Mouse (Mus musculus) heart, embryonic 13.5 days (tissue): ENCODE data around the gene Phf1. TPM values are rescaled to one million over a fixed set of nuclear protein-coding genes. Genes with fewer than 3 reads are reported as not detected.

ENCODE experiments used
- ATAC-seq: fragments of 200-750 bp; cut with Nextera tagmentation; 2 replicates; pipeline ENCODE4 v1.8.0; 2017; ENCODE audit warnings: moderate TSS enrichment; ENCODE audit not compliant: insufficient number of reproducible peaks, low FRiP score, low TSS enrichment; ENCODE audit errors: extremely low read depth
- H3K27ac ChIP-seq: fragments of 300-500 bp; sonication (generic); replicated peaks from 2 replicates; pipeline ENCODE4 v1.5.1; 2015; ENCODE audit warnings: moderate library complexity, mild to moderate bottlenecking, inconsistent platforms
- H3K27me3 ChIP-seq: fragments of 300-500 bp; sonication (generic); replicated peaks from 2 replicates; pipeline ENCODE4 v1.6.1; 2015; ENCODE audit warnings: mild to moderate bottlenecking, inconsistent platforms
- H3K36me3 ChIP-seq: fragments of 300-500 bp; sonication (generic); 2 replicates; pipeline ENCODE4 v1.6.1; 2015; ENCODE audit warnings: mild to moderate bottlenecking, inconsistent platforms
- H3K4me1 ChIP-seq: fragments of 300-500 bp; sonication (generic); 2 replicates; pipeline ENCODE4 v1.6.1; 2015; ENCODE audit warnings: inconsistent platforms
- H3K4me2 ChIP-seq: fragments of 300-500 bp; sonication (generic); 2 replicates; pipeline ENCODE4 v1.6.1; 2015; ENCODE audit warnings: inconsistent platforms, mild to moderate bottlenecking, moderate library complexity
- H3K4me3 ChIP-seq: fragments of 300-500 bp; sonication (generic); 2 replicates; pipeline ENCODE4 v1.5.1; 2015; ENCODE audit warnings: moderate library complexity, mild to moderate bottlenecking, inconsistent platforms
- H3K9ac ChIP-seq: fragments of 300-500 bp; sonication (generic); 2 replicates; pipeline ENCODE4 v1.6.1; 2015; ENCODE audit warnings: inconsistent platforms, mild to moderate bottlenecking, moderate library complexity
- H3K9me3 ChIP-seq: fragments of 300-500 bp; sonication (generic); 2 replicates; pipeline ENCODE4 v1.6.1; 2016; ENCODE audit warnings: inconsistent platforms
- WGBS: fragments of 180-500 bp; shearing (Covaris S2); methylation state at CpG from one replicate; pipeline ENCODE4 v1.1.7; 2015; ENCODE audit warnings: mixed read lengths; 5-methylcytosine and 5-hydroxymethylcytosine counted together
- microRNA-seq: library from miRNA; unstranded; fragments of <30 nt; microRNA quantifications from one replicate; pipeline ENCODE4, GENCODE M21; 2016
- polyA plus RNA-seq: library from polyadenylated mRNA; unstranded; fragments of >200 nt; fragmentation: Nextera tagmentation; extraction: Ambion mirVana; gene quantifications from 2 replicates; pipeline ENCODE4 v1.2.1, GENCODE M21; 2015

Phf1 gene
- polyA plus RNA-seq, 1 experiment from 2014 or later, result 9.2 TPM

- no peak for ATAC-seq
- WGBS, result 85% methylated on average over 4 of the region's 4 CpGs
- Histone ChIP-seq H3K36me3 (peaks cover 14% of the 10 kb centered on the region), H3K4me2 (no peak overlapping the region), H3K9me3 (no peaks in the 10 kb centered on the region), H3K9ac (no peak overlapping the region), H3K27ac (no peak overlapping the region), H3K4me3 (no peak overlapping the region), H3K27me3 (no peaks in the 10 kb centered on the region), H3K4me1 (peaks cover 12% of the 10 kb centered on the region)
Observed at GRCm38 (mm10) chr17:26983382-26983781, 50.5 kb downstream of the Phf1 start.

- Histone ChIP-seq H3K9me3 (no peaks in the 10 kb centered on the region), H3K9ac (no peak overlapping the region), H3K4me2 (no peak overlapping the region), H3K27me3 (no peaks in the 10 kb centered on the region), H3K4me1 (peaks cover 17% of the 10 kb centered on the region), H3K36me3 (no peaks in the 10 kb centered on the region), H3K4me3 (no peak overlapping the region), H3K27ac (no peak overlapping the region)
- no peak for ATAC-seq
- 81% methylated on average over 10 of the region's 10 CpGs for WGBS
Observed at GRCm38 (mm10) chr17:26985503-26986179, 52.8 kb downstream of the Phf1 start.

Small RNA genes within 50 kb of the gene (microRNA-seq; reads per million reads assigned to microRNA genes)
- gene Gm27775 (not detected), gene Mir3083 (not detected), gene Mir6968 (1.2 reads per million)

Other genes with a start within 250 kb of the Phf1 start
- gene Crebrf, start 217.4 kb upstream of the Phf1 start, polyA plus RNA-seq, result 9.4 and 10.2 TPM in 2 replicates
- 56.6 and 60.5 TPM in 2 replicates for gene Bnip1, start 152.0 kb upstream of the Phf1 start, polyA plus RNA-seq
- 136 and 142 TPM in 2 replicates for gene Nkx2-5, start 88.0 kb upstream of the Phf1 start, polyA plus RNA-seq
- 6.3 and 7.0 TPM in 2 replicates for gene Kifc5b, start 16.0 kb upstream of the Phf1 start, polyA plus RNA-seq
- gene Cuta, start 6.5 kb downstream of the Phf1 start, polyA plus RNA-seq, result 152 and 169 TPM in 2 replicates
- 1.3 and 2.0 TPM in 2 replicates for gene Syngap1, start 8.2 kb downstream of the Phf1 start, polyA plus RNA-seq
- gene Zbtb9, start 40.1 kb downstream of the Phf1 start, polyA plus RNA-seq, result 9.1 and 9.8 TPM in 2 replicates
- 5.3 and 5.4 TPM in 2 replicates for gene Bak1, start 96.0 kb downstream of the Phf1 start, polyA plus RNA-seq
- 1.2 and 1.5 TPM in 2 replicates for gene Itpr3, start 124.3 kb downstream of the Phf1 start, polyA plus RNA-seq
- gene Uqcc2, start 200.9 kb downstream of the Phf1 start, polyA plus RNA-seq, result 287 and 310 TPM in 2 replicates
- gene Ip6k3, start 234.7 kb downstream of the Phf1 start, polyA plus RNA-seq, result 0.16 and 0.20 TPM in 2 replicates